Mouse (Mus musculus) cerebellum, adult 8-10 months (tissue): ENCODE measurements at regions not wholly inside any gene's neighbourhood (a gene's known extent, or its start where the extent isn't known, plus 50 kb on each side); places are given as distances from the start of the nearest gene placed in this dataset.
A peak's percentile ranks its signal among the peaks of the same experiment; 100 is the strongest.

Experiments
- DNase-seq: peaks from one replicate; pipeline ENCODE4 v3.0.0; 2022

GRCm38 (mm10) chr8:25389371-25389855, 565.2 kb upstream of the Adam5 start:
- DNase-seq: peak; percentile 61

- DNase-seq: peak; percentile 64
Observed at GRCm38 (mm10) chr8:25388811-25389210, 564.6 kb upstream of the Adam5 start.

GRCm38 (mm10) chr8:25385186-25385585, 561.0 kb upstream of the Adam5 start:
- DNase-seq: no peak

- no peak for DNase-seq
Observed at GRCm38 (mm10) chr8:25384591-25384990, 560.4 kb upstream of the Adam5 start.

GRCm38 (mm10) chr8:25373276-25373675, 549.1 kb upstream of the Adam5 start:
- no peak for DNase-seq

GRCm38 (mm10) chr8:25370947-25371346, 546.8 kb upstream of the Adam5 start:
- DNase-seq: no peak

- no peak for DNase-seq
Observed at GRCm38 (mm10) chr8:25369331-25369730, 545.2 kb upstream of the Adam5 start.

GRCm38 (mm10) chr8:25368561-25369091, 544.5 kb upstream of the Adam5 start:
- DNase-seq: no peak

GRCm38 (mm10) chr8:25367806-25368549, 543.8 kb upstream of the Adam5 start:
- no peak for DNase-seq

GRCm38 (mm10) chr8:25366181-25366580, 542.0 kb upstream of the Adam5 start:
- no peak for DNase-seq

GRCm38 (mm10) chr8:25362656-25363055, 538.5 kb upstream of the Adam5 start:
- no peak for DNase-seq

GRCm38 (mm10) chr8:25362146-25362545, 538.0 kb upstream of the Adam5 start:
- DNase-seq: no peak

GRCm38 (mm10) chr8:25361420-25361819, 537.3 kb upstream of the Adam5 start:
- DNase-seq: no peak

- DNase-seq: peak; percentile 59
Observed at GRCm38 (mm10) chr8:25358539-25359165, 534.5 kb upstream of the Adam5 start.

- peak; percentile 51 for DNase-seq
Observed at GRCm38 (mm10) chr8:25353822-25354770, 529.9 kb upstream of the Adam5 start.

GRCm38 (mm10) chr8:25353405-25353804, 529.2 kb upstream of the Adam5 start:
- DNase-seq: peak; percentile 41

- DNase-seq: peak; percentile 43
Observed at GRCm38 (mm10) chr8:25348003-25348683, 524.0 kb upstream of the Adam5 start.

GRCm38 (mm10) chr8:25343160-25343602, 519.0 kb upstream of the Adam5 start:
- no peak for DNase-seq

GRCm38 (mm10) chr8:25342501-25342900, 518.3 kb upstream of the Adam5 start:
- no peak for DNase-seq

GRCm38 (mm10) chr8:25341225-25341624, 517.1 kb upstream of the Adam5 start:
- no peak for DNase-seq

- DNase-seq: no peak
Observed at GRCm38 (mm10) chr8:25340729-25341128, 516.6 kb upstream of the Adam5 start.

- no peak for DNase-seq
Observed at GRCm38 (mm10) chr8:25332120-25332607, 508.0 kb upstream of the Adam5 start.
